Mouse (Mus musculus) ES-Bruce4 (cell line): ENCODE data around the gene Dlgap5.

Source experiments
- CTCF ChIP-seq: IDR thresholded peaks from one replicate; pipeline ENCODE4 v1.8.1; 2011; ENCODE audit warnings: low read depth, low read length
- EP300 ChIP-seq: IDR thresholded peaks from 2 replicates; pipeline ENCODE4 v1.6.1; 2011; ENCODE audit warnings: low read depth, low read length; ENCODE audit not compliant: insufficient read depth
- POLR2A ChIP-seq: IDR thresholded peaks from one replicate; pipeline ENCODE4 v1.8.1; 2011; ENCODE audit warnings: low read length; ENCODE audit not compliant: insufficient read depth

GRCm38 (mm10) chr14:47432987-47433386 lies 14.8 kb upstream of the Dlgap5 start:
- TF ChIP-seq EP300 (no peak), CTCF (peak; percentile 15), POLR2A (no peak)
